Mouse (Mus musculus): ENCODE results near the gene Brwd1.
"Not testable (repeated sequence)": the region's sequence is repeated elsewhere in the genome, so short reads cannot be mapped to it uniquely, and the experiment has no call there.

Gene Brwd1

GRCm38 (mm10) chr16:95983601-95984000, 98.7 kb downstream of the Brwd1 start:
- DNase-seq (ENCODE audit: low spot score in 2 of 2), result no peak

DNA sequence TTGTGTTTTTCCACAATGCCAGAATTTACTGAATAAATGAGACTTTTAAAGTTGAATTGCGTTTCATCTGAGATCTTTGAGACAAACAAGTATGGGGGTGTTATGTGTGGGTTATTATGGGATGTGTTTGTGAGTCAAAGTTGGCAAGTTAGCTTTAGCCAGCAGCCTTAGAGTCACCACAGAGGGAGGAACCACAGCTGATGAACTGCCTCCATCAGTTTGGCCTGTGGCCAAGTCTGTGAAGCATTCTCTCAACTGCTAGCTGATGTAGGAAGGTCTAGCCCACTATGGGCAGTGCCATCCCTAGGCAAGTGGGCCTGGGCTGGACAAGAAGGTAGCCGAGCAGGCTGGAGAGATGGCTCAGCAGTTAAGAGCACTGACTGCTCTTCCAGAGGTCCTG, 111.5 kb downstream of the Brwd1 start:
- DNase-seq (ENCODE audit: low spot score in 2 of 2), result no peak

DNA sequence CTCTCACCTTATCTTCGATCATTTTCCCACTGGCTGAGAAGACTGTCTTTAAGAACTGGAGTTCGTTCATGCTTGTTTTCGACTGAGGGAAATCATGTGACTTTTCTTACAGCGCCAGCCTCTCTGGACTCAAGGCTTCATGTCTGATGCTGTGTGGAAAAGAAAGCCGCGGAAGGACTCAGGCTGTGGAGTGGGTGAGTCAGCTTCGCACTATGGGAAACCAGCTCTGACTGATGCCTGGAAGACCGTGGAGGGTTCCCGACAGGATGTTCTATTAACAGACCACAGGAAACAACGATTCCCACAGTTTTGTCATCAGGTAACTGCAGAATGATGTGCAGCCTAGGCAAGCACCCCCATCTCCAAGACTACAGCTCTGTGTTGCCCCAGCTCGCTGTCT, 114.9 kb downstream of the Brwd1 start:
- no peak for DNase-seq (ENCODE audit: low spot score in 2 of 2)

GRCm38 (mm10) chr16:95964427-95965023, 117.8 kb downstream of the Brwd1 start:
- DNase-seq (ENCODE audit: low spot score in 2 of 2), result peak in 1 of 2 experiments; percentile 36

- DNase-seq (ENCODE audit: low spot score in 2 of 2), result not testable (repeated sequence)
Measured at GRCm38 (mm10) chr16:95961484-95961883, 120.8 kb downstream of the Brwd1 start.

DNA sequence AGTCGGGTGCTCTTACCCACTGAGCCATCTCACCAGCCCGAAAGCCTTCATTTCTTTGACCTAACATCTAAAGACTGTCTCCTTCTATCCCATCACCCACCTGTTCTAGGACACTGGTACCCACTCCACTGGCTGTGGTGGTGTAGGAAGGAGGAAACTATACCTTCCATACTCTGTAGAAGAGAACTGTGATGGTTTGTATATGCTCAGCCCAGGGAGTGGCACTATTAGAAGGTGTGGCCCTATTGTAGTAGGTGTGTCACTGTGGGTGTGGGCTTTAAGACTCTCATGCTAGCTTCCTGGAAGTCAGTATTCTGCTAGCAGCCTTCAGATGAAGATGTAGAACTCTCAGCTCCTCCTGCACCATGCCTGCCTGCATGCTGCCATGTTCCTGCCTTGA, 121.6 kb downstream of the Brwd1 start:
- DNase-seq (ENCODE audit: low spot score in 2 of 2), result not testable (repeated sequence)

GRCm38 (mm10) chr16:95958080-95958479, 124.2 kb downstream of the Brwd1 start:
- no peak for DNase-seq (ENCODE audit: low spot score in 2 of 2)

DNA sequence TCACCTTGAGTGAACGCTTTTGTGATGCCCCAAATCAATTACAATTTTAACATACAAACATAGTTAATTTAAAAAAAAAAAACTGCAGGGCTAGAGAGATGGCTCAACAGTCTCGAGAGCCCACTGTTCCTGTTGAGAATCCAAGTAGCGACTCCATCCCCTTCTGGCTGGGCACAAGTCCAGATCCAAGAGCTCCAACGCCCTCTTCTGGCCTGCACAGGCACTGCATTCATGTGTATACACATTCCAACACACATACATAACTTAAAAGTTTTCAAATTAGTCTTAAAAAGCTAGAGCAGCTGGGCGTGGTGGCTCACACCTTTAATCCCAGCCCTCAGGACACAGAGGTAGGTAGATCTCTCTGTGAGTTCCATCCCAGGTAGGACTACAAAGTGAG, 125.7 kb downstream of the Brwd1 start:
- no peak for DNase-seq (ENCODE audit: low spot score in 2 of 2)

DNA sequence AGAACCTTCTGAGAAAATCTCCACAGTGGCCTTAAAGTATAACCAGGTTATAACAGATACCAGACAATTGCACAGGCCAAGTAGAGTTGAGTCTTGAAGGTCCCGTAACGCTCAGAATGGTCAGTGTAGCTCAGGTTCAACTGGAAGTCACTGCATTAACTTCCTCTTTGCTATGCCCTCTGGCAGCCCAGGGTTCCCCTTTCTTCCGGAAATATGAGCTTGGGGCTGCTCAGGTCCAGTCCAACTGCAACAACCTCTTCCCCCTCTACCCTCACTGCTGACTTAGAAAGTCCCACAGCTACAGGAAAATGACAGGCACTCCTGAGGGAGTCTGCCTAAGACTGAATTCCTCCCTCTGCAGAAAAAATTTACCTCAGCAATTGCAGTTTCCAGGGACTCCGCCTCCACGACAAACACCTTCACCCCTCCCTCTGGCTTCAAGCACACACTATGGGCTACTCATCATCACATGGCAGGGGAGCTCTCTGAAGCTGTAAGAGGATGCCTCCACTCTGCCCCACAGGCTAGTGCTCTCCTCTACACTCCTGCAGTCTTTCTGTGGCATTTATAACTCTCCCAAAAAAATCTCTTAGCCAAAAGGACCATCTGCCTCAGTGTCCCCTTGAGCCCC, 126.5 kb downstream of the Brwd1 start:
- DNase-seq (ENCODE audit: low spot score in 2 of 2), result no peak

GRCm38 (mm10) chr16:95954341-95954740, 128.0 kb downstream of the Brwd1 start:
- no peak for DNase-seq (ENCODE audit: low spot score in 2 of 2)

DNA sequence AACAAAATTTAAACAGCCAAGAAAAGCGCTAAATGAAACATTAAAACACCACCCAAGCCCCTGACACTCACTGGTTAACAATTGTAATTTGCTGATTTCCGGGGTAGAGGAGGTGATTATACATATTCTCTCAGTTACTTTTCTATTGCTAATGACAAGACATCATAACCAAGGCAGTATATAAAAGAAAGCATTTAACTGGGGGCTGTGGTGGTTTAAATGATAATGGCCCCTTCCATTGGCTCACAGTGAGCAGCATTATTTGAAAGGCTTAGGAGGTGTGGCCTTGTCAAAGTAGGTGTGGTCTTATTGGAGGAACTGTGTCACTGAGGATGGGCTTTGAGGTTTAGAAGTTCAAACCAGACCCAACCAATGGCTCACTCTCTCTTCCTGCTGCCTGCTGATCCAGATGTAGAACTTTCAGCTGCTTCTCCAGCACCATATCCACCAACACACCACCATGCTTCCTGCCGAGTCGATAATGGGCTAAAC, 129.1 kb downstream of the Brwd1 start:
- DNase-seq (ENCODE audit: low spot score in 2 of 2), result no peak

DNA sequence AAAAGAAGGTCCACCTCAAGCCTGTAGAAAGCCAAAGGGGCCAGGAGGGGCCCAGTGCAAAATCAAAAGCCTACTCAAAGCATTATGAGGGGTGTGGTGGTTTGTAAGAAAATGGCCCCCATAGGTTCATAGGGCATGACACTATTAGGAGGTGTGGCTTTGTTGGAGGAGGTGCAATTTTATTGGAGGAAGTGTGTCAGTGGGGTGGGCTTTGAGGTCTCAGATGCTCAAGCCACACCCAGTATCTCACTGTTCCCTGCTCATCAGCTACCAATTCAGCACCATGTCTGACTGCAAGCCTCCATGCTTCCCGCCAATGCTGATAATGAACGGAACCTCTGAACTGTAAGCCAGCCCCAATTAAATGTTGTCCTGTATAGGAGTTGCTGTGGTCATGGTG, 130.9 kb downstream of the Brwd1 start:
- no peak for DNase-seq (ENCODE audit: low spot score in 2 of 2)

GRCm38 (mm10) chr16:95945389-95946311, 136.7 kb downstream of the Brwd1 start:
- peak; percentile 22 to 88 for DNase-seq (ENCODE audit: low spot score in 2 of 2)

GRCm38 (mm10) chr16:95943186-95943585, 139.1 kb downstream of the Brwd1 start:
- no peak for DNase-seq (ENCODE audit: low spot score in 2 of 2)
